In genomic region chr14:57555471-57556070, GRCm38 (mm10) we compare ENCODE assay signal across 19 mouse cellular contexts. TPM values are rescaled to one million over a fixed set of nuclear protein-coding genes. Genes with fewer than 3 reads are reported as not detected.
DNase-seq lines count a peak whose midpoint lies in the region; TF ChIP-seq lines count a peak whose summit lies in the region.
"Had no signal": no experiment of that assay in that cellular context is flagged by ENCODE, and none has a peak within 500 bp of the region (broad histone marks: within the 10 kb centered on the region; RNA-seq: fewer than 3 reads in every experiment).

No protein-coding gene starts in this region.

- DNase-seq in cerebellum, adult 9-11 months: peak; percentile 50
- no peak for DNase-seq in cerebellum, adult 11 months
- peak; percentile 48 for DNase-seq in gastrocnemius, adult 2 months
- no peak for DNase-seq in gastrocnemius, postnatal 14 days
- DNase-seq in brain, adult 2 months (ENCODE audit: low read depth, low spot score): peak; percentile 34
- DNase-seq in cerebellum, postnatal 10 days: peak; percentile 45 to 56
- DNase-seq in right cerebral cortex, adult 18-20 months: no peak
- DNase-seq in urinary bladder, adult 18-20 months (ENCODE audit: low spot score in 2 of 2): no peak
- DNase-seq: adrenal gland, adult 2 months; adrenal gland, postnatal 25 days; heart, adult 2 months; kidney, adult 18-20 months had no signal

- intact Hi-C loops in gastrocnemius, adult 2 months (cut with DNase I): no loop called here
- intact Hi-C loops in gastrocnemius, postnatal 14 days (cut with DNase I; ENCODE audit: low total_unique reads): no loop called here

- no peak for TF ChIP-seq CTCF in gastrocnemius, adult 2 months (IDR thresholded peaks at IDR 0.05)

- peak overlapping the region; percentile 65 for H3K27ac ChIP-seq in gastrocnemius, adult 2 months
- H3K27ac ChIP-seq: embryonic facial prominence, embryonic 15.5 days; forebrain, embryonic 10.5 days; heart, adult 2 months; hindbrain, embryonic 10.5 days; hindbrain, embryonic 14.5 days; intestine, embryonic 15.5 days had no signal

- no peak overlapping the region for H3K4me3 ChIP-seq in gastrocnemius, adult 2 months
- H3K4me3 ChIP-seq: embryonic facial prominence, embryonic 15.5 days; erythroblast, embryonic 14.5 days; forebrain, embryonic 10.5 days; heart, adult 2 months; heart, embryonic 12.5 days; hindbrain, embryonic 10.5 days; intestine, embryonic 15.5 days had no signal

RNA-seq across cellular contexts. Expression of gene Eef1akmt1, which starts 15.8 kb away (rescaled TPM):
- 10 to 100 TPM; 36.1 to 37.1 TPM for total RNA-seq in gastrocnemius, adult 2 months (2021)
- total RNA-seq in gastrocnemius, postnatal 14 days (2021): 10 to 100 TPM; 21.9 to 31.0 TPM

RNA-seq across cellular contexts. Expression of gene Il17d, which starts 31.0 kb away (rescaled TPM):
- total RNA-seq in gastrocnemius, adult 2 months (2021): 1 to 10 TPM in 1 of 2 experiments, under 1 TPM in 1; 0.64 to 1.4 TPM
- 1 to 10 TPM; 4.8 to 6.4 TPM for total RNA-seq in gastrocnemius, postnatal 14 days (2021)

Comparison
In these comparisons a context has a peak if more than half of its experiments do, and no peak if none do; other contexts are left out.
1. DNase-seq: peak in cerebellum, adult 9-11 months (single experiment), gastrocnemius, adult 2 months (single experiment), brain, adult 2 months (single experiment) and cerebellum, postnatal 10 days (2 of 2); none in cerebellum, adult 11 months (single experiment), gastrocnemius, postnatal 14 days (single experiment), right cerebral cortex, adult 18-20 months (single experiment) and urinary bladder, adult 18-20 months (0 of 2).